Mouse (Mus musculus) layer of hippocampus, adult 9-11 months (tissue): Measurements from ENCODE around the gene Mtch2.
A peak's percentile ranks its signal among the peaks of the same experiment; 100 is the strongest.
"Not testable (repeated sequence)": the region's sequence is repeated elsewhere in the genome, so short reads cannot be mapped to it uniquely, and the experiment has no call there.

Experiments
- DNase-seq: peaks from one replicate; pipeline ENCODE4 v3.0.0; 2022

Mtch2 gene

GRCm38 (mm10) chr2:90846955-90847680, at the start of gene Mtch2:
Gene Mtch2, plus strand, starts transcription at chr2:90847155.
- peak; percentile 98 for DNase-seq

- DNase-seq, result no peak
These were observed 38.5 kb upstream of the Mtch2 start for GRCm38 (mm10) chr2:90808241-90809126.

- DNase-seq, result no peak
These were observed 36.2 kb upstream of the Mtch2 start for GRCm38 (mm10) chr2:90810751-90811150.

GRCm38 (mm10) chr2:90815266-90815665, 31.7 kb upstream of the Mtch2 start:
- DNase-seq, result no peak

GRCm38 (mm10) chr2:90816144-90816543, 30.8 kb upstream of the Mtch2 start:
- no peak for DNase-seq

GRCm38 (mm10) chr2:90818710-90819109, 28.2 kb upstream of the Mtch2 start:
- no peak for DNase-seq

- no peak for DNase-seq
These were observed 26.1 kb upstream of the Mtch2 start for GRCm38 (mm10) chr2:90820894-90821293.

GRCm38 (mm10) chr2:90822978-90823377, 24.0 kb upstream of the Mtch2 start:
- DNase-seq, result no peak

- DNase-seq, result peak; percentile 74
These were observed 23.2 kb upstream of the Mtch2 start for GRCm38 (mm10) chr2:90823781-90824180.

- DNase-seq, result not testable (repeated sequence)
These were observed 22.4 kb upstream of the Mtch2 start for GRCm38 (mm10) chr2:90824528-90824927.

- DNase-seq, result no peak
These were observed 21.3 kb upstream of the Mtch2 start for GRCm38 (mm10) chr2:90825515-90826172.

GRCm38 (mm10) chr2:90828739-90829138, 18.2 kb upstream of the Mtch2 start:
- DNase-seq, result no peak

GRCm38 (mm10) chr2:90833502-90833901, 13.5 kb upstream of the Mtch2 start:
- DNase-seq, result no peak

GRCm38 (mm10) chr2:90838621-90839020, 8.3 kb upstream of the Mtch2 start:
- DNase-seq, result no peak

GRCm38 (mm10) chr2:90843666-90844065, 3.3 kb upstream of the Mtch2 start:
- peak; percentile 76 for DNase-seq

GRCm38 (mm10) chr2:90844262-90844661, 2.7 kb upstream of the Mtch2 start:
- DNase-seq, result no peak

- DNase-seq, result no peak
These were observed 1.7 kb upstream of the Mtch2 start for GRCm38 (mm10) chr2:90845234-90845633.

- DNase-seq, result no peak
These were observed 784 bp upstream of the Mtch2 start for GRCm38 (mm10) chr2:90846171-90846570.

GRCm38 (mm10) chr2:90846597-90846954, 379 bp upstream of the Mtch2 start:
- no peak for DNase-seq

- DNase-seq, result no peak
These were observed 711 bp downstream of the Mtch2 start for GRCm38 (mm10) chr2:90847681-90848050.

- DNase-seq, result no peak
These were observed 1.4 kb downstream of the Mtch2 start for GRCm38 (mm10) chr2:90848331-90848730.

- DNase-seq, result no peak
These were observed 3.4 kb downstream of the Mtch2 start for GRCm38 (mm10) chr2:90850401-90850800.

- DNase-seq, result no peak
These were observed 14.5 kb downstream of the Mtch2 start for GRCm38 (mm10) chr2:90861486-90861885.

GRCm38 (mm10) chr2:90864184-90864583, 17.2 kb downstream of the Mtch2 start:
- no peak for DNase-seq
